Mouse (Mus musculus): ENCODE measurements around the gene Olfr1350. TPM values are rescaled to one million over a fixed set of nuclear protein-coding genes. Genes with fewer than 3 reads are reported as not detected.

The Olfr1350 gene
- total and polyA plus RNA-seq, 3 experiments: not detected

DNA sequence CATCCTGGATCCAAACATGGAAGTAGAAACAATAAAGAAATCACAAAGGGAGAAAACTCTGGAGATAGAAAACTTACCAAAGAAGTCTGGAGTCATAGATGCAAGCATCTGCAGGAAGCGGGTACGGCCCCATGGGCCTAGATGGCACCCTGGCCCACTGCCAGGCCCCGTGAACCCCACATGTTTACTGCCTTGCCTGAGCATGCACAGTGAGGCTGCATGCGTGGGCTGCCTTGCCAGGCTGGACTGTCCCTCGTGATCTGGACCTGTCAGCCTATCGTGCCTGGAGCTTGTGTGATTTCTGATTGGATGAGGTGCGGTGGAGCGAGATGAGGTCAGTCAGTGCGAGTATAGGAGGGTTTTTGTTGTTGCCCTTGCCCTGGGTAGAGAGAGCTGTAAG is 38.7 kb downstream of the Olfr1350 start:
- Histone ChIP-seq H3K4me1 (ENCODE audit: control insufficient read depth in 1 of 2, insufficient read depth in 2 of 2, low read length in 2 of 2) (no peaks in the 10 kb centered on the region), H3K9ac (ENCODE audit: control insufficient read depth, low read depth, low read length, poor library complexity, severe bottlenecking) (no peak overlapping the region), H3K27me3 (ENCODE audit: control insufficient read depth in 1 of 2, insufficient read depth in 2 of 2, low read length in 2 of 2) (no peaks in the 10 kb centered on the region), H3K79me2 (ENCODE audit: control insufficient read depth, insufficient read depth, low read length, poor library complexity) (no peaks in the 10 kb centered on the region), H3K9me3 (replicated peaks; ENCODE audit: insufficient read depth, low read length) (no peaks in the 10 kb centered on the region), H3K36me3 (ENCODE audit: control insufficient read depth in 1 of 2, insufficient read depth in 2 of 2, low read length in 2 of 2) (no peaks in the 10 kb centered on the region), H3K27ac (ENCODE audit: control insufficient read depth, low read depth, low read length) (no peak overlapping the region), H3K4me3 (ENCODE audit: control insufficient read depth in 1 of 2, insufficient read depth in 1 of 2, low read depth in 2 of 2, low read length in 2 of 2) (no peak overlapping the region)
- no peak for DNase-seq (ENCODE audit: low read depth, low spot score)
- TF ChIP-seq USF1 (IDR thresholded peaks at IDR 0.05; ENCODE audit: low read depth, low read length) (no peak), MAX (IDR thresholded peaks at IDR 0.05; ENCODE audit: low read length) (no peak), NELFE (IDR thresholded peaks at IDR 0.05; ENCODE audit: low read depth, low read length) (no peak)

Other genes starting within 250 kb of the Olfr1350 start
- not detected in 2 replicates for gene Zfp583, start 233.6 kb upstream of the Olfr1350 start, total RNA-seq (2012; rRNA removed)
- not detected for gene Zfp583, start 233.6 kb upstream of the Olfr1350 start, polyA plus RNA-seq (2012; ENCODE audit: insufficient read depth in 1 of 2, insufficient read length in 2 of 2, low read depth in 1 of 2, low replicate concordance in 2 of 2, missing spikeins in 1 of 2)
- gene Gm3854, start 221.1 kb upstream of the Olfr1350 start, total RNA-seq (2012; rRNA removed): not detected in 2 replicates
- not detected for gene Gm3854, start 221.1 kb upstream of the Olfr1350 start, polyA plus RNA-seq (2012; ENCODE audit: insufficient read depth in 1 of 2, insufficient read length in 2 of 2, low read depth in 1 of 2, low replicate concordance in 2 of 2, missing spikeins in 1 of 2)
- gene Zfp78, start 201.6 kb upstream of the Olfr1350 start, total RNA-seq (2012; rRNA removed): 0.42 and 0.50 TPM in 2 replicates
- under 1 TPM in 1 of 2 experiments, not detected in 1; 0.67 TPM for gene Zfp78, start 201.6 kb upstream of the Olfr1350 start, polyA plus RNA-seq (2012; ENCODE audit: insufficient read depth in 1 of 2, insufficient read length in 2 of 2, low read depth in 1 of 2, low replicate concordance in 2 of 2, missing spikeins in 1 of 2)
- 1.6 and 2.8 TPM in 2 replicates for gene Zfp28, start 181.5 kb upstream of the Olfr1350 start, total RNA-seq (2012; rRNA removed)
- 1 to 10 TPM in 1 of 2 experiments, not detected in 1; 3.3 TPM for gene Zfp28, start 181.5 kb upstream of the Olfr1350 start, polyA plus RNA-seq (2012; ENCODE audit: insufficient read depth in 1 of 2, insufficient read length in 2 of 2, low read depth in 1 of 2, low replicate concordance in 2 of 2, missing spikeins in 1 of 2)
- not detected in 2 replicates for gene Smim17, start 166.1 kb upstream of the Olfr1350 start, total RNA-seq (2012; rRNA removed)
- gene Smim17, start 166.1 kb upstream of the Olfr1350 start, polyA plus RNA-seq (2012; ENCODE audit: insufficient read depth in 1 of 2, insufficient read length in 2 of 2, low read depth in 1 of 2, low replicate concordance in 2 of 2, missing spikeins in 1 of 2): not detected
- gene Gm20715, start 154.6 kb upstream of the Olfr1350 start, total RNA-seq (2012; rRNA removed): not detected in 2 replicates
- not detected for gene Gm20715, start 154.6 kb upstream of the Olfr1350 start, polyA plus RNA-seq (2012; ENCODE audit: insufficient read depth in 1 of 2, insufficient read length in 2 of 2, low read depth in 1 of 2, low replicate concordance in 2 of 2, missing spikeins in 1 of 2)
- not detected in 2 replicates for gene Olfr1344, start 126.2 kb upstream of the Olfr1350 start, total RNA-seq (2012; rRNA removed)
- gene Olfr1344, start 126.2 kb upstream of the Olfr1350 start, polyA plus RNA-seq (2012; ENCODE audit: insufficient read depth in 1 of 2, insufficient read length in 2 of 2, low read depth in 1 of 2, low replicate concordance in 2 of 2, missing spikeins in 1 of 2): not detected
- gene Olfr1336, start 108.7 kb upstream of the Olfr1350 start, total RNA-seq (2012; rRNA removed): not detected in 2 replicates
- under 1 TPM in 1 of 2 experiments, not detected in 1; 0.01 TPM for gene Olfr1336, start 108.7 kb upstream of the Olfr1350 start, polyA plus RNA-seq (2012; ENCODE audit: insufficient read depth in 1 of 2, insufficient read length in 2 of 2, low read depth in 1 of 2, low replicate concordance in 2 of 2, missing spikeins in 1 of 2)
- not detected in 2 replicates for gene Olfr1346, start 97.7 kb upstream of the Olfr1350 start, total RNA-seq (2012; rRNA removed)
- not detected for gene Olfr1346, start 97.7 kb upstream of the Olfr1350 start, polyA plus RNA-seq (2012; ENCODE audit: insufficient read depth in 1 of 2, insufficient read length in 2 of 2, low read depth in 1 of 2, low replicate concordance in 2 of 2, missing spikeins in 1 of 2)
- not detected in 2 replicates for gene Olfr5, start 77.9 kb upstream of the Olfr1350 start, total RNA-seq (2012; rRNA removed)
- gene Olfr5, start 77.9 kb upstream of the Olfr1350 start, polyA plus RNA-seq (2012; ENCODE audit: insufficient read depth in 1 of 2, insufficient read length in 2 of 2, low read depth in 1 of 2, low replicate concordance in 2 of 2, missing spikeins in 1 of 2): not detected
- gene Olfr1347, start 65.1 kb upstream of the Olfr1350 start, total RNA-seq (2012; rRNA removed): not detected in 2 replicates
- gene Olfr1347, start 65.1 kb upstream of the Olfr1350 start, polyA plus RNA-seq (2012; ENCODE audit: insufficient read depth in 1 of 2, insufficient read length in 2 of 2, low read depth in 1 of 2, low replicate concordance in 2 of 2, missing spikeins in 1 of 2): not detected
- not detected in 2 replicates for gene Olfr1348, start 56.1 kb upstream of the Olfr1350 start, total RNA-seq (2012; rRNA removed)
- gene Olfr1348, start 56.1 kb upstream of the Olfr1350 start, polyA plus RNA-seq (2012; ENCODE audit: insufficient read depth in 1 of 2, insufficient read length in 2 of 2, low read depth in 1 of 2, low replicate concordance in 2 of 2, missing spikeins in 1 of 2): not detected
- gene Olfr1349, start 41.9 kb upstream of the Olfr1350 start, total RNA-seq (2012; rRNA removed): not detected in 2 replicates
- gene Olfr1349, start 41.9 kb upstream of the Olfr1350 start, polyA plus RNA-seq (2012; ENCODE audit: insufficient read depth in 1 of 2, insufficient read length in 2 of 2, low read depth in 1 of 2, low replicate concordance in 2 of 2, missing spikeins in 1 of 2): not detected
- not detected in 2 replicates for gene Zim1, start 131.6 kb downstream of the Olfr1350 start, total RNA-seq (2012; rRNA removed)
- gene Zim1, start 131.6 kb downstream of the Olfr1350 start, polyA plus RNA-seq (2012; ENCODE audit: insufficient read depth in 1 of 2, insufficient read length in 2 of 2, low read depth in 1 of 2, low replicate concordance in 2 of 2, missing spikeins in 1 of 2): not detected
- not detected in 2 replicates for gene Peg3, start 165.6 kb downstream of the Olfr1350 start, total RNA-seq (2012; rRNA removed)
- gene Peg3, start 165.6 kb downstream of the Olfr1350 start, polyA plus RNA-seq (2012; ENCODE audit: insufficient read depth in 1 of 2, insufficient read length in 2 of 2, low read depth in 1 of 2, low replicate concordance in 2 of 2, missing spikeins in 1 of 2): not detected
- gene Usp29, start 165.7 kb downstream of the Olfr1350 start, total RNA-seq (2012; rRNA removed): not detected in 2 replicates
- not detected for gene Usp29, start 165.7 kb downstream of the Olfr1350 start, polyA plus RNA-seq (2012; ENCODE audit: insufficient read depth in 1 of 2, insufficient read length in 2 of 2, low read depth in 1 of 2, low replicate concordance in 2 of 2, missing spikeins in 1 of 2)

Measured in MEL (cell line).